Mouse (Mus musculus) adrenal gland, adult 2 months (tissue): Measurements from ENCODE around the gene Ptprt. TPM values are rescaled to one million over a fixed set of nuclear protein-coding genes. Genes with fewer than 3 reads are reported as not detected.
"Not testable (repeated sequence)": the region's sequence is repeated elsewhere in the genome, so short reads cannot be mapped to it uniquely, and the experiment has no call there.

Experiments
- DNase-seq: peaks from one replicate; pipeline ENCODE4 v3.0.0; 2021
- polyA plus RNA-seq: library from polyadenylated mRNA; depleted of rRNA; stranded (reverse); fragments of >200 nt; gene quantifications from 2 replicates; pipeline ENCODE4 v1.2.3, GENCODE M21; 2012
- total RNA-seq, 2 experiments: library from RNA; stranded (reverse); gene quantifications; 2 replicates each; pipeline ENCODE4 v1.2.3; 2021

Ptprt gene
- total and polyA plus RNA-seq, 3 experiments: 0.02 to 0.10 (median 0.03) TPM

- no peak for DNase-seq
These were observed 1126.8 kb downstream of the Ptprt start for GRCm38 (mm10) chr2:161534151-161534550.

GRCm38 (mm10) chr2:161527192-161527591 is 1133.8 kb downstream of the Ptprt start:
- DNase-seq: no peak

GRCm38 (mm10) chr2:161519671-161520070 is 1141.3 kb downstream of the Ptprt start:
- DNase-seq: peak; percentile 53

DNA sequence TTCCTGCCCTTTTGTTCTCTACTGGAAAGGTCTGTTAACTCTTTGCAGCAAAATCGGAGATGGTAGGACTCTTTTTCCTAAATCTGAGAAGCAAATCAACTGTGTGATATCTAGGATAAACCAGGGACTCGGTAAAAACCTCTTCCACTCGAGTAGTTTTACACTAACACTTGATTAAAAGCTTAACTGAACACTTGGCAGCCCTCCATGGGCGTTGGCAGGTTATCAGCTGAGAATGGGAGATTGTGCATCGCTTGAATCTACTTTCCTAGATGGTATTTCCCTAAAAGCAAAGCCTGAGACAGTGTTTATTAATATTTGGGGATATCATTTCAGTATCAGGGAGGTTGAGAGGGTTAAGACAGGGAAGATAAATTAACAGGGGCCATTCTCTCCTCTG is 1144.0 kb downstream of the Ptprt start:
- DNase-seq: peak; percentile 58

GRCm38 (mm10) chr2:161513256-161513655 is 1147.7 kb downstream of the Ptprt start:
- DNase-seq: peak; percentile 75

- not testable (repeated sequence) for DNase-seq
These were observed 1148.9 kb downstream of the Ptprt start for GRCm38 (mm10) chr2:161511880-161512570.

GRCm38 (mm10) chr2:161511101-161511759 is 1149.7 kb downstream of the Ptprt start:
- no peak for DNase-seq

DNA sequence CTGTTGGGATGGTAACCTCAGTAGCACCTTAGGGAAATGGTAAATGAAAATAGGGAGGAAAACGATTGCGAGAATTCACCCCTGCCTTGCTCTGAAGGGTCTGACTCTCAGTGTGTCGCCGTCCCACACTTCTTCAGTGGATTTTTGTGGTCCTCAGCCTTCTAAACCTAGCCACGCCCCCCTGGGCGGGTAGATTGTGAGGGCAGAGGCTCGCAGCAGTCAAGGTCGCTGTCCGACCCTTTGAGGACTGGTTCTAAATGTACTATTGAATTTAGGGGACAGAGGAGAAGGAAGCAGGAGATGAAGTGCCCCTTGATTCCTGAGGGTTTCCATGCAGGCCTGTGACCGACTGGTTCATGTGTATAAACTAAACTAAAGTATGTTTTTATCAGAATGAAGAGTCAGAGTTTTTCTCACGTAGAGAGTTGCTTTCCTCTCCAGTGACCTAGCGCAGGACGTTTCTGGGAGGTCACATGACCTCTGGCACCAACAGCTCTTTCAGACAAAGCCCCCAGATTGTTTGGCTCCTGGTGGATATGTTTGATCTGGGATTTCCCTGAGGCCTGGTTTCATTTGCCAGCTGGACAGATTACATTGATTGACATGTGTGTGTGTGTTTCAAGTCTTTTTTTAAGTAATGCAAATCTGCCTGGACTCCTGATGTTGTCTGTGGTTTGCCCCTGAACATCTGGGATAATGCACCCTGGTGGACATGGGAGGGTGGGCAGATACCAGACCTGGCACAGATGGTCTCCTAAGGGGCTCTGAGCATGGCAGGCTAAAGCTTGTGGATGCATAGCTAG is 1161.6 kb downstream of the Ptprt start:
- no peak for DNase-seq

DNA sequence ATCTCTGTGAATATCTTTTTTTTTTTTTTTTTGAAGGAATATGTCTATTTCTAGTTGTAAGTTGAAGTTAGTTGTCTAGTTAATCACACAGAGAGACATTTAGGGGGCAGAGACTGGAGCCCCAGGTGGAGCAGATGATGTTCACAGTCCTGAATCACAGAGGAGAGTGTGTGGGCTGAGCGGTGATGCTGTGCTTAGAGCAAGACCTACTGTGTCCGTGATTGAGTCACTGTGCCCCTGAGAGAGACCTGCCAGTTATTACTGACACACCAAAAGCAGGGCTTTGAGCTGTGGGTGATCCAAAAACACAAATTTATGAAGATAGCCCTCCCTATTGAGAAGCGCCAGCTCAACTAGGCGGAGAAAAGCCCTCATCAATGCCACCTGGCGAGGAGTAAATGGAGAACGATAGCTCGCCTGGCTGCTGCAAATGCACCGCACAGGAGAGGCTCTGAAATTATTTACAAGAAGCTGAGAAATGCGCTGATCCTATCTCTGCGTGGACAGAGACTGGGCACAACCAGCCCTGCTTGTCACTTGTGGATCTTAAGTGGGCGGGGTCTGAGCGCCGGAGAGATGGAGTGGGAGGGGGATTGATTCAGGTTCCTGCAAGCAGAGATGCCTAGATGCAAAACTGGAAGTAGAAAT is 1162.4 kb downstream of the Ptprt start:
- no peak for DNase-seq

DNA sequence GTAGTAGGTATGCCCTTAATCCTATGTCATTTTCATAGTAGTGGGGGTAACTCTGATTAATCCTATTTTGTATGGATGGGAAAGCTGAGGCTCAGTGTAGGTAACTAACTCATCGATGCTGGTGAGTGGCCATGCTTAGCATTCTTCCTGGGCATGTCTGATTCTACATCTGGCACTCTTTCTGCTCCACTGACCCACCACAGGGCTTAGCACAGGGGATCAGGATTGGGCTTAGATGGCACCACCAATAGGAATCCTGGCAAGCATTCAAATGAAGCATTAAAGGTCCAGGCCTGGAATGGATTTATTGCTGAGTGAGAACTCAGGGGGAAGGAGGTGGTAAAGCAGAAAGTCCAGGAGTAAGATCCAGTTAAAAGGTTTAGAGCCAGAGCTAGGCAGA is 1179.2 kb downstream of the Ptprt start:
- no peak for DNase-seq

GRCm38 (mm10) chr2:161480445-161480844 is 1180.5 kb downstream of the Ptprt start:
- DNase-seq: no peak
